Mouse (Mus musculus): ENCODE data around the gene 3110021N24Rik. TPM values are rescaled to one million over a fixed set of nuclear protein-coding genes. Genes with fewer than 3 reads are reported as not detected.

The 3110021N24Rik gene
- total RNA-seq, 2 experiments from 2014 or later = 0.79 to 0.86 TPM

GRCm38 (mm10) chr4:108811142-108811541, 91.7 kb downstream of the 3110021N24Rik start:
- no peak overlapping the region for H3K4me3 ChIP-seq
- intact Hi-C loops (cut with DNase I) = no loop called here
- no peak overlapping the region for H3K27ac ChIP-seq
- TF ChIP-seq CTCF (IDR thresholded peaks at IDR 0.05) = no peak
- DNase-seq = no peak

- intact Hi-C loops (cut with DNase I) = no loop called here
- no peak overlapping the region for H3K27ac ChIP-seq
- DNase-seq = no peak
- no peak overlapping the region for H3K4me3 ChIP-seq
- no peak for TF ChIP-seq CTCF (IDR thresholded peaks at IDR 0.05)
Observed at GRCm38 (mm10) chr4:108811550-108811949, 92.1 kb downstream of the 3110021N24Rik start.

GRCm38 (mm10) chr4:108825677-108826076, 106.2 kb downstream of the 3110021N24Rik start:
- Histone ChIP-seq H3K4me3 (no peak overlapping the region), H3K27ac (no peak overlapping the region)
- intact Hi-C loops (cut with DNase I) = no loop called here
- no peak for TF ChIP-seq CTCF (IDR thresholded peaks at IDR 0.05)
- DNase-seq = no peak

- intact Hi-C loops (cut with DNase I) = no loop called here
- Histone ChIP-seq H3K4me3 (no peak overlapping the region), H3K27ac (no peak overlapping the region)
- TF ChIP-seq CTCF (IDR thresholded peaks at IDR 0.05) = no peak
- DNase-seq = no peak
Observed at GRCm38 (mm10) chr4:108826096-108826495, 106.6 kb downstream of the 3110021N24Rik start.

GRCm38 (mm10) chr4:108826643-108827042, 107.2 kb downstream of the 3110021N24Rik start:
- Histone ChIP-seq H3K4me3 (no peak overlapping the region), H3K27ac (no peak overlapping the region)
- no peak for DNase-seq
- no peak for TF ChIP-seq CTCF (IDR thresholded peaks at IDR 0.05)
- intact Hi-C loops (cut with DNase I) = no loop called here

GRCm38 (mm10) chr4:108830698-108831097, 111.2 kb downstream of the 3110021N24Rik start:
- Histone ChIP-seq H3K27ac (no peak overlapping the region), H3K4me3 (no peak overlapping the region)
- TF ChIP-seq CTCF (IDR thresholded peaks at IDR 0.05) = no peak
- intact Hi-C loops (cut with DNase I) = no loop called here
- DNase-seq = no peak

Other genes starting within 250 kb of the 3110021N24Rik start
- 10 to 100 TPM; 12.1 to 13.0 TPM for gene Prpf38a, start 140.3 kb upstream of the 3110021N24Rik start, total RNA-seq (2021)
- under 1 TPM in 1 of 2 experiments, not detected in 1; 0.38 TPM for gene Orc1, start 140.2 kb upstream of the 3110021N24Rik start, total RNA-seq (2021)
- gene Cc2d1b, start 99.7 kb upstream of the 3110021N24Rik start, total RNA-seq (2021) = 10 to 100 TPM; 17.2 to 20.7 TPM
- gene Zfyve9, start 61.1 kb downstream of the 3110021N24Rik start, total RNA-seq (2021) = 10 to 100 TPM; 50.1 to 60.8 TPM
- 10 to 100 TPM; 40.4 to 41.1 TPM for gene Btf3l4, start 114.0 kb downstream of the 3110021N24Rik start, total RNA-seq (2021)
- gene Txndc12, start 115.0 kb downstream of the 3110021N24Rik start, total RNA-seq (2021) = 10 to 100 TPM; 10.7 to 11.9 TPM
- gene Kti12, start 128.1 kb downstream of the 3110021N24Rik start, total RNA-seq (2021) = 10 to 100 TPM; 21.2 to 26.9 TPM
- under 1 TPM in 1 of 2 experiments, not detected in 1; 0.20 TPM for gene A730015C16Rik, start 129.0 kb downstream of the 3110021N24Rik start, total RNA-seq (2021)
- gene Rab3b, start 159.4 kb downstream of the 3110021N24Rik start, total RNA-seq (2021) = under 1 TPM in 1 of 2 experiments, not detected in 1; 0.42 TPM